Mouse (Mus musculus) cerebellum, adult 2 months (tissue): Measurements from ENCODE around the gene Abtb1.

Experiments used
- CTCF ChIP-seq: fragments of 200-500 bp; IDR thresholded peaks from 2 replicates; pipeline ENCODE4 v1.5.1; 2011; ENCODE audit warnings: low read depth, mild to moderate bottlenecking, control low read depth, low read length, moderate library complexity, borderline replicate concordance; ENCODE audit not compliant: insufficient read depth
- POLR2A ChIP-seq: fragments of 200-500 bp; IDR thresholded peaks from 2 replicates; pipeline ENCODE4 v1.6.1; 2011; ENCODE audit warnings: low read length, control low read depth, borderline replicate concordance; ENCODE audit not compliant: insufficient read depth

DNA sequence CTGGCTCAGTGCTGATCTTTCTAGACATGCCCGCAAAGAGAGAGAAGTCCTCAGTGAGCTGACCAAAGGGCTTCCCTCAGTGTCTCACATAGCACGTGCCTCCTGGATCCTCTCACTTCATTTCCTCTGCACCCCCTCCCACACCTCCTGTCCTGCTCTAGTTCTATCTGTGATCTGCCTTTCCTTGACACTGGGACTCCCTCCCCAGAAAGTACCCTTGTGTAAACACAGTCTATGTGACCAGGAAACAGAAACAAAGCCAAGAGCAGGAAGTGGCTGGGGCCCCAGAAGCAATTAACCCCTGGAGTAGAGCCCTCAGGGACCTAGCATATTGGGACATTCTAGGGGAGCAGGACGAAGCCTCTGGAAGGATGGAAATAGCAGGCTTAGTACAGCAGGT, 20.9 kb downstream of the Abtb1 start:
- TF ChIP-seq CTCF (no peak), POLR2A (no peak)
